Mouse (Mus musculus): ENCODE measurements at regions not wholly inside any gene's neighbourhood (a gene's known extent, or its start where the extent isn't known, plus 50 kb on each side); places are given as distances from the start of the nearest gene placed in this dataset.

- Histone ChIP-seq H3K4me3 (ENCODE audit: control insufficient read depth in 1 of 2, insufficient read depth in 1 of 2, low read depth in 2 of 2, low read length in 2 of 2) (no peak overlapping the region), H3K27me3 (ENCODE audit: control insufficient read depth in 1 of 2, insufficient read depth in 2 of 2, low read length in 2 of 2) (no peaks in the 10 kb centered on the region), H3K4me1 (ENCODE audit: control insufficient read depth in 1 of 2, insufficient read depth in 2 of 2, low read length in 2 of 2) (peaks cover 3 to 11% of the 10 kb centered on the region in 2 experiments; a peak in 3 of 4 replicates), H3K9ac (ENCODE audit: control insufficient read depth, low read depth, low read length, poor library complexity, severe bottlenecking) (no peak overlapping the region), H3K79me2 (ENCODE audit: control insufficient read depth, insufficient read depth, low read length, poor library complexity) (no peaks in the 10 kb centered on the region), H3K27ac (ENCODE audit: control insufficient read depth, low read depth, low read length) (no peak overlapping the region), H3K36me3 (ENCODE audit: control insufficient read depth in 1 of 2, insufficient read depth in 2 of 2, low read length in 2 of 2) (peaks cover 0 to 10% of the 10 kb centered on the region in 2 experiments; a peak in 2 of 4 replicates), H3K9me3 (replicated peaks; ENCODE audit: insufficient read depth, low read length) (no peaks in the 10 kb centered on the region)
- no peak for DNase-seq (ENCODE audit: low read depth, low spot score)
- no peak for TF ChIP-seq POLR2A (IDR thresholded peaks at IDR 0.05; ENCODE audit: control insufficient read depth in 1 of 2, insufficient read depth in 1 of 2, low read depth in 1 of 2, low read length in 2 of 2, poor library complexity in 1 of 2)
- no peak for TF ChIP-seq GABPA (IDR thresholded peaks at IDR 0.05; ENCODE audit: low read depth, low read length)
- TF ChIP-seq ETS1 (IDR thresholded peaks at IDR 0.05; ENCODE audit: low read depth, low read length): no peak
- TF ChIP-seq SMC3 (IDR thresholded peaks at IDR 0.05; ENCODE audit: low read depth, low read length): no peak
- TF ChIP-seq MAFK (IDR thresholded peaks at IDR 0.05; ENCODE audit: borderline replicate concordance, low read depth, low read length): no peak
- no peak for TF ChIP-seq POLR2AphosphoS5 (IDR thresholded peaks at IDR 0.05; ENCODE audit: borderline replicate concordance, low read depth, low read length)
- TF ChIP-seq TBP (IDR thresholded peaks at IDR 0.05; ENCODE audit: low read depth, low read length): no peak
- TF ChIP-seq E2F4 (IDR thresholded peaks at IDR 0.05; ENCODE audit: borderline replicate concordance, low read depth, low read length): no peak
- no peak for TF ChIP-seq MAZ (IDR thresholded peaks at IDR 0.05; ENCODE audit: low read depth, low read length)
- no peak for TF ChIP-seq MEF2A (IDR thresholded peaks at IDR 0.05; ENCODE audit: extremely low read depth, insufficient replicate concordance, low read depth, low read length, poor library complexity, severe bottlenecking)
- no peak for TF ChIP-seq UBTF (IDR thresholded peaks at IDR 0.05; ENCODE audit: borderline replicate concordance, insufficient read depth, low read depth, low read length)
- no peak for TF ChIP-seq NELFE (IDR thresholded peaks at IDR 0.05; ENCODE audit: low read depth, low read length)
- TF ChIP-seq CHD1 (IDR thresholded peaks at IDR 0.05; ENCODE audit: low read depth, low read length): no peak
- no peak for TF ChIP-seq HCFC1 (IDR thresholded peaks at IDR 0.05; ENCODE audit: low read depth, low read length)
- TF ChIP-seq MYC (IDR thresholded peaks at IDR 0.05; ENCODE audit: low read depth, low read length): no peak
- no peak for TF ChIP-seq RAD21 (IDR thresholded peaks at IDR 0.05; ENCODE audit: low read depth, low read length)
- TF ChIP-seq ZNF384 (IDR thresholded peaks at IDR 0.05; ENCODE audit: low read depth, low read length): no peak
- TF ChIP-seq BHLHE40 (IDR thresholded peaks at IDR 0.05; ENCODE audit: borderline replicate concordance, low read depth, low read length): no peak
- TF ChIP-seq EP300 (IDR thresholded peaks at IDR 0.05; ENCODE audit: low read depth in 1 of 2, low read length in 2 of 2): no peak
These were observed 113.9 kb upstream of the Slc38a2 start for GRCm38 (mm10) chr15:96813472-96813871.

DNA sequence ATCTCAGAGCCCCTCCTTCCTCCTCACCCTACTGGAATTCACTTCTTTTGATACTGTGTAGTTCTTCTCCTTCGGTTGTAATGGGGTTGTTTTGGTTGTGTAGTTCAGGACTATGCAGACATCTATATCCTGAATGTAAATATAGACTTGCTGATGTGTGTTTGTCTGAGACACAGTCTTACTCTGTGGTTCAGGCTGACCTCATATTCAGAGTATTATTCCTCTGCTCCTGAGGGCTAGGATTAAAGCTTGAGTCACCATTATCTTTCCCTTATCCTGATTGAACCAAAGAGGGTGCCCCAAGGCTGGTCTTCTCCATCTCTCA is 103.2 kb upstream of the Slc38a2 start:
- H3K36me3 ChIP-seq (ENCODE audit: control insufficient read depth in 1 of 2, insufficient read depth in 2 of 2, low read length in 2 of 2): peaks cover 0 to 19% of the 10 kb centered on the region in 2 experiments; a peak in 2 of 4 replicates
- H3K27ac ChIP-seq (ENCODE audit: control insufficient read depth, low read depth, low read length): no peak overlapping the region; the same call in 1 of the 2 replicates
- H3K9me3 ChIP-seq (replicated peaks; ENCODE audit: insufficient read depth, low read length): no peaks in the 10 kb centered on the region
- TF ChIP-seq EP300 (IDR thresholded peaks at IDR 0.05; ENCODE audit: low read depth in 1 of 2, low read length in 2 of 2): no peak
- no peak for TF ChIP-seq TBP (IDR thresholded peaks at IDR 0.05; ENCODE audit: low read depth, low read length)
- TF ChIP-seq RAD21 (IDR thresholded peaks at IDR 0.05; ENCODE audit: low read depth, low read length): no peak
- TF ChIP-seq SIN3A (IDR thresholded peaks at IDR 0.05; ENCODE audit: low read length): no peak
- no peak for TF ChIP-seq CTCF (IDR thresholded peaks at IDR 0.05 in 2 of 3, conservative IDR thresholded peaks at IDR 0.05 in 1 of 3; ENCODE audit: control insufficient read depth in 1 of 3, insufficient read depth in 1 of 3, low read depth in 2 of 3, low read length in 3 of 3, poor library complexity in 1 of 3, severe bottlenecking in 1 of 3)
- TF ChIP-seq ELF1 (IDR thresholded peaks at IDR 0.05; ENCODE audit: low read depth, low read length): no peak
- TF ChIP-seq POLR2AphosphoS2 (IDR thresholded peaks at IDR 0.05; ENCODE audit: low read length): no peak
- TF ChIP-seq NELFE (IDR thresholded peaks at IDR 0.05; ENCODE audit: low read depth, low read length): no peak
- no peak for TF ChIP-seq HCFC1 (IDR thresholded peaks at IDR 0.05; ENCODE audit: low read depth, low read length)
- no peak for TF ChIP-seq E2F4 (IDR thresholded peaks at IDR 0.05; ENCODE audit: borderline replicate concordance, low read depth, low read length)
- no peak for TF ChIP-seq GABPA (IDR thresholded peaks at IDR 0.05; ENCODE audit: low read depth, low read length)
- TF ChIP-seq ETS1 (IDR thresholded peaks at IDR 0.05; ENCODE audit: low read depth, low read length): no peak
- TF ChIP-seq MEF2A (IDR thresholded peaks at IDR 0.05; ENCODE audit: extremely low read depth, insufficient replicate concordance, low read depth, low read length, poor library complexity, severe bottlenecking): no peak
- no peak for TF ChIP-seq CHD1 (IDR thresholded peaks at IDR 0.05; ENCODE audit: low read depth, low read length)
- TF ChIP-seq CHD2 (IDR thresholded peaks at IDR 0.05; ENCODE audit: low read length): no peak
- no peak for TF ChIP-seq ZNF384 (IDR thresholded peaks at IDR 0.05; ENCODE audit: low read depth, low read length)
- TF ChIP-seq ZMIZ1 (IDR thresholded peaks at IDR 0.05; ENCODE audit: low read depth, low read length): no peak
- no peak for TF ChIP-seq MAX (IDR thresholded peaks at IDR 0.05; ENCODE audit: low read length)
- H3K4me3 ChIP-seq (ENCODE audit: control insufficient read depth in 1 of 2, insufficient read depth in 1 of 2, low read depth in 2 of 2, low read length in 2 of 2): no peak overlapping the region
- peaks cover 14 to 27% of the 10 kb centered on the region in 2 experiments for H3K4me1 ChIP-seq (ENCODE audit: control insufficient read depth in 1 of 2, insufficient read depth in 2 of 2, low read length in 2 of 2)
- no peak for DNase-seq (ENCODE audit: low read depth, low spot score)
- H3K79me2 ChIP-seq (ENCODE audit: control insufficient read depth, insufficient read depth, low read length, poor library complexity): no peaks in the 10 kb centered on the region
- H3K27me3 ChIP-seq (ENCODE audit: control insufficient read depth in 1 of 2, insufficient read depth in 2 of 2, low read length in 2 of 2): no peaks in the 10 kb centered on the region
- H3K9ac ChIP-seq (ENCODE audit: control insufficient read depth, low read depth, low read length, poor library complexity, severe bottlenecking): no peak overlapping the region

All from MEL (cell line).